8 mouse cellular contexts compared by ENCODE assay signal in genomic region chr4:145104917-145105316, GRCm38 (mm10).
A peak's percentile ranks its signal among the peaks of the same experiment; 100 is the strongest.
DNase-seq lines count a peak whose midpoint lies in the region; ATAC-seq and TF ChIP-seq lines count a peak whose summit lies in the region.
"Had no signal": no experiment of that assay in that cellular context is flagged by ENCODE, and none has a peak within 500 bp of the region (broad histone marks: within the 10 kb centered on the region; RNA-seq: fewer than 3 reads in every experiment).

No protein-coding gene starts in this region.

- peak in 1 of 2 experiments; percentile 23 for DNase-seq in layer of hippocampus, adult 2 months (ENCODE audit: low spot score in 2 of 2)
- no peak for DNase-seq in layer of hippocampus, postnatal 10 days (ENCODE audit: low spot score in 2 of 2)
- DNase-seq in left cerebral cortex, postnatal 14 days (ENCODE audit: low spot score in 2 of 2): peak; percentile 23 to 33
- no peak for DNase-seq in lung, postnatal 4 days

- peaks cover 26% of the 10 kb centered on the region; the same call in 1 of the 2 replicates for H3K4me1 ChIP-seq in embryonic facial prominence, embryonic 15.5 days
- no peaks in the 10 kb centered on the region for H3K4me1 ChIP-seq in stomach, embryonic 15.5 days

- 46% methylated on average over 2 of the region's 2 CpGs for WGBS in embryonic facial prominence, embryonic 15.5 days
- 69% methylated on average over 2 of the region's 2 CpGs for WGBS in stomach, embryonic 15.5 days

- no peaks in the 10 kb centered on the region for H3K9me3 ChIP-seq in embryonic facial prominence, embryonic 15.5 days (replicated peaks)
- H3K9me3 ChIP-seq in stomach, embryonic 15.5 days: no peaks in the 10 kb centered on the region

- H3K27ac ChIP-seq in layer of hippocampus, adult 2 months: peak overlapping the region; percentile 51; the same call in 1 of the 2 replicates
- H3K27ac ChIP-seq in embryonic facial prominence, embryonic 15.5 days (replicated peaks): peak overlapping the region; percentile 68
- H3K27ac ChIP-seq in stomach, embryonic 15.5 days: peak overlapping the region; percentile 53; the same call in 1 of the 2 replicates
- H3K27ac ChIP-seq: macrophage had no signal

- peak; percentile 82 for ATAC-seq in embryonic facial prominence, embryonic 15.5 days (ENCODE audit: insufficient number of reproducible peaks, low FRiP score, low TSS enrichment, low read depth)
- peak; percentile 51; the same call in 1 of the 2 replicates for ATAC-seq in stomach, embryonic 15.5 days (ENCODE audit: insufficient read depth, low FRiP score, low read depth)
- ATAC-seq in activated CD4-positive, CD25-positive, alpha-beta regulatory T cell, adult 4 months: no peak

- no peak overlapping the region for H3K9ac ChIP-seq in embryonic facial prominence, embryonic 15.5 days
- H3K9ac ChIP-seq in stomach, embryonic 15.5 days: no peak overlapping the region

- no peak overlapping the region for H3K4me2 ChIP-seq in embryonic facial prominence, embryonic 15.5 days (replicated peaks)
- no peak overlapping the region for H3K4me2 ChIP-seq in stomach, embryonic 15.5 days

- no peak overlapping the region for H3K4me3 ChIP-seq in layer of hippocampus, adult 2 months
- H3K4me3 ChIP-seq in embryonic facial prominence, embryonic 15.5 days (replicated peaks): no peak overlapping the region
- H3K4me3 ChIP-seq in stomach, embryonic 15.5 days (replicated peaks): no peak overlapping the region

- no peaks in the 10 kb centered on the region for H3K27me3 ChIP-seq in embryonic facial prominence, embryonic 15.5 days
- H3K27me3 ChIP-seq in stomach, embryonic 15.5 days (replicated peaks): no peaks in the 10 kb centered on the region

- peaks cover 43% of the 10 kb centered on the region for H3K36me3 ChIP-seq in embryonic facial prominence, embryonic 15.5 days
- H3K36me3 ChIP-seq in stomach, embryonic 15.5 days: peaks cover 6% of the 10 kb centered on the region; the same call in 1 of the 2 replicates

- intact Hi-C loops in left cerebral cortex, postnatal 14 days (cut with DNase I): loop anchor here (10.0 kb wide), 1 partner anchor 210 kb away; the partner anchor contains the start of gene Dhrs3

- TF ChIP-seq CTCF in layer of hippocampus, adult 2 months (conservative IDR thresholded peaks at IDR 0.05): no peak

Comparison
In these comparisons a context has a peak if more than half of its experiments do, and no peak if none do; other contexts are left out.
1. DNase-seq: peak in left cerebral cortex, postnatal 14 days (2 of 2); none in layer of hippocampus, postnatal 10 days (0 of 2) and lung, postnatal 4 days (0 of 2).
2. Peak in every context shown above with its lines, with median percentiles within 50 percentile points of each other: H3K27ac ChIP-seq.